14 mouse cellular contexts compared by ENCODE assay signal in genomic region chr11:75420810-75421374, GRCm38 (mm10). TPM values are rescaled to one million over a fixed set of nuclear protein-coding genes. Genes with fewer than 3 reads are reported as not detected.
DNase-seq lines count a peak whose midpoint lies in the region; ATAC-seq and TF ChIP-seq lines count a peak whose summit lies in the region.
"Had no signal": no experiment of that assay in that cellular context is flagged by ENCODE, and none has a peak within 500 bp of the region (broad histone marks: within the 10 kb centered on the region; RNA-seq: fewer than 3 reads in every experiment).

No protein-coding gene starts in this region.

- H3K9me3 ChIP-seq in heart, embryonic 15.5 days (replicated peaks), result no peaks in the 10 kb centered on the region
- H3K9me3 ChIP-seq in midbrain, embryonic 11.5 days (ENCODE audit: control insufficient read depth, low read length), result no peaks in the 10 kb centered on the region
- H3K9me3 ChIP-seq in midbrain, postnatal 0 days (ENCODE audit: low read length), result no peaks in the 10 kb centered on the region
- H3K9me3 ChIP-seq in limb, embryonic 13.5 days, result no peaks in the 10 kb centered on the region
- H3K9me3 ChIP-seq in neural tube, embryonic 12.5 days, result no peaks in the 10 kb centered on the region

- H3K27ac ChIP-seq in heart, embryonic 15.5 days, result no peak overlapping the region
- H3K27ac ChIP-seq in midbrain, embryonic 11.5 days (ENCODE audit: low read depth, low read length), result no peak overlapping the region
- no peak overlapping the region for H3K27ac ChIP-seq in midbrain, postnatal 0 days (ENCODE audit: low read depth, low read length)
- peak overlapping the region; percentile 73; the same call in 1 of the 2 replicates for H3K27ac ChIP-seq in limb, embryonic 13.5 days
- H3K27ac ChIP-seq in neural tube, embryonic 12.5 days, result no peak overlapping the region

- no peaks in the 10 kb centered on the region for H3K36me3 ChIP-seq in heart, embryonic 15.5 days
- no peaks in the 10 kb centered on the region for H3K36me3 ChIP-seq in midbrain, embryonic 11.5 days (ENCODE audit: control insufficient read depth, insufficient read depth, low read length)
- H3K36me3 ChIP-seq in midbrain, postnatal 0 days (ENCODE audit: insufficient read depth, low read length), result no peaks in the 10 kb centered on the region
- H3K36me3 ChIP-seq in limb, embryonic 13.5 days, result peaks cover 18% of the 10 kb centered on the region
- H3K36me3 ChIP-seq in neural tube, embryonic 12.5 days, result no peaks in the 10 kb centered on the region

- H3K4me2 ChIP-seq in heart, embryonic 15.5 days, result 0 out of 2 replicates have a peak overlapping the region, but pooled peaks have one; percentile 54
- no peak overlapping the region for H3K4me2 ChIP-seq in midbrain, embryonic 11.5 days
- no peak overlapping the region for H3K4me2 ChIP-seq in midbrain, postnatal 0 days (ENCODE audit: low read depth, low read length, poor library complexity, severe bottlenecking)
- H3K4me2 ChIP-seq in limb, embryonic 13.5 days (replicated peaks), result peak overlapping the region; percentile 80
- H3K4me2 ChIP-seq in neural tube, embryonic 12.5 days (replicated peaks), result peak overlapping the region; percentile 48

- ATAC-seq in heart, embryonic 15.5 days (replicated peaks; ENCODE audit: insufficient number of reproducible peaks, insufficient read depth, low FRiP score, low read depth), result no peak
- no peak for ATAC-seq in midbrain, embryonic 11.5 days (ENCODE audit: low FRiP score)
- ATAC-seq in midbrain, postnatal 0 days (ENCODE audit: low FRiP score), result no peak
- no peak for ATAC-seq in limb, embryonic 13.5 days (ENCODE audit: low FRiP score, low read depth)
- ATAC-seq in neural tube, embryonic 12.5 days (ENCODE audit: low FRiP score, low read depth), result no peak
- ATAC-seq: intestine, postnatal 0 days; Patski had no signal

- H3K4me1 ChIP-seq in heart, embryonic 15.5 days (replicated peaks), result peaks cover 16% of the 10 kb centered on the region
- peaks cover 5% of the 10 kb centered on the region; the same call in 1 of the 2 replicates for H3K4me1 ChIP-seq in midbrain, embryonic 11.5 days (ENCODE audit: control insufficient read depth, insufficient read depth, low read length)
- no peaks in the 10 kb centered on the region for H3K4me1 ChIP-seq in midbrain, postnatal 0 days (ENCODE audit: insufficient read depth, low read length)
- H3K4me1 ChIP-seq in limb, embryonic 13.5 days, result peaks cover 29% of the 10 kb centered on the region
- H3K4me1 ChIP-seq in neural tube, embryonic 12.5 days, result peaks cover 11% of the 10 kb centered on the region

- H3K4me3 ChIP-seq in heart, embryonic 15.5 days, result no peak overlapping the region
- no peak overlapping the region for H3K4me3 ChIP-seq in midbrain, embryonic 11.5 days (ENCODE audit: low read depth, low read length)
- no peak overlapping the region for H3K4me3 ChIP-seq in midbrain, postnatal 0 days (ENCODE audit: low read depth, low read length)
- H3K4me3 ChIP-seq in limb, embryonic 13.5 days, result peak overlapping the region; percentile 52
- H3K4me3 ChIP-seq in neural tube, embryonic 12.5 days, result no peak overlapping the region

- WGBS in heart, embryonic 15.5 days, result 46% methylated on average over 5 of the region's 5 CpGs
- WGBS in midbrain, embryonic 11.5 days, result 77% methylated on average over 5 of the region's 5 CpGs
- 69% methylated on average over 5 of the region's 5 CpGs for WGBS in midbrain, postnatal 0 days
- 39% methylated on average over 5 of the region's 5 CpGs for WGBS in limb, embryonic 13.5 days
- WGBS in neural tube, embryonic 12.5 days, result 61% methylated on average over 5 of the region's 5 CpGs

- no peak overlapping the region for H3K9ac ChIP-seq in heart, embryonic 15.5 days
- H3K9ac ChIP-seq in midbrain, embryonic 11.5 days (ENCODE audit: low read length), result no peak overlapping the region
- no peak overlapping the region for H3K9ac ChIP-seq in midbrain, postnatal 0 days (replicated peaks; ENCODE audit: low read length, poor library complexity, severe bottlenecking)
- peak overlapping the region; percentile 65 for H3K9ac ChIP-seq in limb, embryonic 13.5 days
- no peak overlapping the region for H3K9ac ChIP-seq in neural tube, embryonic 12.5 days

- DNase-seq in heart, adult 9 months (ENCODE audit: low spot score in 2 of 2), result no peak
- DNase-seq in midbrain, embryonic 11.5 days (ENCODE audit: low spot score, missing footprints), result peak; percentile 33
- no peak for DNase-seq in midbrain, postnatal 0 days (ENCODE audit: low spot score)
- DNase-seq in urinary bladder, adult 18-20 months (ENCODE audit: low spot score in 2 of 2), result no peak
- no peak for DNase-seq in spleen, postnatal 4 days (ENCODE audit: low spot score in 2 of 2)
- DNase-seq: layer of hippocampus, adult 9-11 months; left cerebral cortex, postnatal 4 days had no signal

- H3K27me3 ChIP-seq in heart, embryonic 15.5 days, result no peaks in the 10 kb centered on the region
- H3K27me3 ChIP-seq in midbrain, embryonic 11.5 days (ENCODE audit: control insufficient read depth, insufficient read depth, low read length), result no peaks in the 10 kb centered on the region
- H3K27me3 ChIP-seq in midbrain, postnatal 0 days (ENCODE audit: insufficient read depth, low read length), result no peaks in the 10 kb centered on the region
- no peaks in the 10 kb centered on the region for H3K27me3 ChIP-seq in limb, embryonic 13.5 days
- no peaks in the 10 kb centered on the region for H3K27me3 ChIP-seq in neural tube, embryonic 12.5 days (replicated peaks)
- H3K27me3 ChIP-seq: CH12.LX, Patski had no signal

- no peak for TF ChIP-seq CTCF in midbrain, postnatal 0 days (IDR thresholded peaks at IDR 0.05)

RNA-seq across cellular contexts. Expression of gene Serpinf1, which starts 1.6 kb away (rescaled TPM):
- 34.7 and 54.2 TPM in 2 replicates for polyA plus RNA-seq in heart, embryonic 15.5 days (2015; fragmentation: Nextera tagmentation; extraction: Ambion mirVana)
- 56.2 and 58.2 TPM in 2 replicates for polyA plus RNA-seq in midbrain, embryonic 11.5 days (2014; fragmentation: Nextera tagmentation; extraction: Ambion mirVana)
- total RNA-seq in midbrain, postnatal 0 days (2014; rRNA removed), result 50.6 and 92.0 TPM in 2 replicates
- polyA plus RNA-seq in midbrain, postnatal 0 days (2015; fragmentation: Nextera tagmentation; extraction: Ambion mirVana), result 34.3 and 44.6 TPM in 2 replicates
- 227 and 235 TPM in 2 replicates for polyA plus RNA-seq in limb, embryonic 13.5 days (2015; fragmentation: Nextera tagmentation; extraction: Ambion mirVana)
- 72.8 and 73.2 TPM in 2 replicates for polyA plus RNA-seq in neural tube, embryonic 12.5 days (2016; fragmentation: Nextera tagmentation; extraction: Ambion mirVana)

RNA-seq across cellular contexts. Expression of gene Serpinf2, which starts 18.5 kb away (rescaled TPM):
- 0.35 and 4.3 TPM in 2 replicates for polyA plus RNA-seq in heart, embryonic 15.5 days (2015; fragmentation: Nextera tagmentation; extraction: Ambion mirVana)
- polyA plus RNA-seq in midbrain, embryonic 11.5 days (2014; fragmentation: Nextera tagmentation; extraction: Ambion mirVana), result not detected in 2 replicates
- not detected in 2 replicates for total RNA-seq in midbrain, postnatal 0 days (2014; rRNA removed)
- polyA plus RNA-seq in midbrain, postnatal 0 days (2015; fragmentation: Nextera tagmentation; extraction: Ambion mirVana), result 0.11 TPM in 1 of 2 replicates, not detected in the other
- polyA plus RNA-seq in limb, embryonic 13.5 days (2015; fragmentation: Nextera tagmentation; extraction: Ambion mirVana), result 0.14 and 1.3 TPM in 2 replicates
- polyA plus RNA-seq in neural tube, embryonic 12.5 days (2016; fragmentation: Nextera tagmentation; extraction: Ambion mirVana), result 0.18 and 0.40 TPM in 2 replicates
- total RNA-seq: megakaryocyte, adult 5-6 weeks had no signal

RNA-seq across cellular contexts. Expression of gene Wdr81, which starts 33.6 kb away (rescaled TPM):
- 3.1 and 4.5 TPM in 2 replicates for polyA plus RNA-seq in heart, embryonic 15.5 days (2015; fragmentation: Nextera tagmentation; extraction: Ambion mirVana)
- polyA plus RNA-seq in midbrain, embryonic 11.5 days (2014; fragmentation: Nextera tagmentation; extraction: Ambion mirVana), result 2.8 and 3.9 TPM in 2 replicates
- 17.4 and 29.7 TPM in 2 replicates for total RNA-seq in midbrain, postnatal 0 days (2014; rRNA removed)
- 4.5 and 4.8 TPM in 2 replicates for polyA plus RNA-seq in midbrain, postnatal 0 days (2015; fragmentation: Nextera tagmentation; extraction: Ambion mirVana)
- 5.8 and 5.9 TPM in 2 replicates for polyA plus RNA-seq in limb, embryonic 13.5 days (2015; fragmentation: Nextera tagmentation; extraction: Ambion mirVana)
- polyA plus RNA-seq in neural tube, embryonic 12.5 days (2016; fragmentation: Nextera tagmentation; extraction: Ambion mirVana), result 8.2 and 9.0 TPM in 2 replicates

RNA-seq across cellular contexts. Expression of gene Tlcd2, which starts 40.6 kb away (rescaled TPM):
- 7.9 and 13.4 TPM in 2 replicates for polyA plus RNA-seq in heart, embryonic 15.5 days (2015; fragmentation: Nextera tagmentation; extraction: Ambion mirVana)
- 7.6 and 8.9 TPM in 2 replicates for polyA plus RNA-seq in midbrain, embryonic 11.5 days (2014; fragmentation: Nextera tagmentation; extraction: Ambion mirVana)
- total RNA-seq in midbrain, postnatal 0 days (2014; rRNA removed), result 0.66 and 0.76 TPM in 2 replicates
- 1.6 and 1.9 TPM in 2 replicates for polyA plus RNA-seq in midbrain, postnatal 0 days (2015; fragmentation: Nextera tagmentation; extraction: Ambion mirVana)
- polyA plus RNA-seq in limb, embryonic 13.5 days (2015; fragmentation: Nextera tagmentation; extraction: Ambion mirVana), result 26.4 and 26.9 TPM in 2 replicates
- polyA plus RNA-seq in neural tube, embryonic 12.5 days (2016; fragmentation: Nextera tagmentation; extraction: Ambion mirVana), result 8.3 and 8.6 TPM in 2 replicates

Comparison
In these comparisons a context has a peak if more than half of its experiments do, and no peak if none do; other contexts are left out.
1. H3K4me2 ChIP-seq: peak in heart, embryonic 15.5 days (single experiment), limb, embryonic 13.5 days (single experiment) and neural tube, embryonic 12.5 days (single experiment); none in midbrain, embryonic 11.5 days (single experiment) and midbrain, postnatal 0 days (single experiment).